Mouse (Mus musculus) liver, embryonic 14.5 days (tissue): Measurements from ENCODE around the gene Car14.

ENCODE experiments used
- CTCF ChIP-seq: IDR thresholded peaks from 2 replicates; pipeline ENCODE4 v1.5.1; 2016; ENCODE audit warnings: antibody characterized with exemption, low read depth, control low read depth
- EP300 ChIP-seq: IDR thresholded peaks from 2 replicates; pipeline ENCODE4 v1.6.1; 2016; ENCODE audit warnings: antibody characterized with exemption, low read depth

- TF ChIP-seq CTCF: no peak
- no peak for TF ChIP-seq EP300
These were observed 23.8 kb upstream of the Car14 start for GRCm38 (mm10) chr3:95928261-95928657.
